Mouse (Mus musculus) forebrain, postnatal 0 days (tissue): ENCODE data around the gene Cops3. TPM values are rescaled to one million over a fixed set of nuclear protein-coding genes. Genes with fewer than 3 reads are reported as not detected.
"Not testable (repeated sequence)": the region's sequence is repeated elsewhere in the genome, so short reads cannot be mapped to it uniquely, and the experiment has no call there.

Experiments
- ATAC-seq: fragments of 200-750 bp; cut with Nextera tagmentation; 2 replicates; pipeline ENCODE4 v1.8.0; 2017; ENCODE audit warnings: mild to moderate bottlenecking, moderate library complexity
- DNase-seq: peaks from one replicate; pipeline ENCODE4 v3.0.0-alpha.2; 2015
- H3K27ac ChIP-seq: fragments of 300-500 bp; sonication (generic); 2 replicates; pipeline ENCODE4 v1.5.1; 2014; ENCODE audit warnings: low read depth, mild to moderate bottlenecking, antibody characterized with exemption, low read length, moderate library complexity, mixed read lengths
- H3K27me3 ChIP-seq: fragments of 300-500 bp; sonication (generic); 2 replicates; pipeline ENCODE4 v1.6.1; 2014; ENCODE audit warnings: mild to moderate bottlenecking, low read length, mixed read lengths; ENCODE audit not compliant: insufficient read depth
- H3K36me3 ChIP-seq: fragments of 300-500 bp; sonication (generic); 2 replicates; pipeline ENCODE4 v1.6.1; 2014; ENCODE audit warnings: mild to moderate bottlenecking, moderate library complexity; ENCODE audit not compliant: insufficient read depth
- H3K4me1 ChIP-seq: fragments of 300-500 bp; sonication (generic); 2 replicates; pipeline ENCODE4 v1.6.1; 2014; ENCODE audit warnings: antibody characterized with exemption; ENCODE audit not compliant: insufficient read depth
- H3K4me2 ChIP-seq: fragments of 300-500 bp; sonication (generic); 2 replicates; pipeline ENCODE4 v1.6.1; 2014; ENCODE audit warnings: low read depth, mild to moderate bottlenecking, moderate library complexity
- H3K4me3 ChIP-seq: fragments of 300-500 bp; sonication (generic); 2 replicates; pipeline ENCODE4 v1.5.1; 2014; ENCODE audit warnings: low read depth, low read length, mixed read lengths
- H3K9ac ChIP-seq: fragments of 300-500 bp; sonication (generic); 2 replicates; pipeline ENCODE4 v1.6.1; 2014; ENCODE audit warnings: mild to moderate bottlenecking
- H3K9me3 ChIP-seq: fragments of 300-500 bp; sonication (generic); 2 replicates; pipeline ENCODE4 v1.6.1; 2016; ENCODE audit warnings: low read length
- CTCF ChIP-seq: sonication (generic); IDR thresholded peaks from 2 replicates; pipeline ENCODE4 v1.5.1; 2016; ENCODE audit warnings: antibody characterized with exemption, control low read depth, low read depth
- WGBS: fragments of 180-500 bp; shearing (Covaris S2); extraction: QIAGEN DNeasy Blood & Tissue Kit; methylation state at CpG from one replicate; pipeline ENCODE4 v1.1.7; 2014; 5-methylcytosine and 5-hydroxymethylcytosine counted together
- polyA plus RNA-seq: library from polyadenylated mRNA; unstranded; fragments of >200 nt; fragmentation: Nextera tagmentation; extraction: Ambion mirVana; gene quantifications from 2 replicates; pipeline ENCODE4 v1.2.1, GENCODE M21; 2015
- total RNA-seq: library from RNA; depleted of rRNA; stranded (reverse); fragments of >200 nt; gene quantifications from 2 replicates; pipeline ENCODE4 v1.2.3, GENCODE M21; 2014

Cops3 gene
- total and polyA plus RNA-seq, 2 experiments from 2014 or later, result 132 to 158 TPM

DNA sequence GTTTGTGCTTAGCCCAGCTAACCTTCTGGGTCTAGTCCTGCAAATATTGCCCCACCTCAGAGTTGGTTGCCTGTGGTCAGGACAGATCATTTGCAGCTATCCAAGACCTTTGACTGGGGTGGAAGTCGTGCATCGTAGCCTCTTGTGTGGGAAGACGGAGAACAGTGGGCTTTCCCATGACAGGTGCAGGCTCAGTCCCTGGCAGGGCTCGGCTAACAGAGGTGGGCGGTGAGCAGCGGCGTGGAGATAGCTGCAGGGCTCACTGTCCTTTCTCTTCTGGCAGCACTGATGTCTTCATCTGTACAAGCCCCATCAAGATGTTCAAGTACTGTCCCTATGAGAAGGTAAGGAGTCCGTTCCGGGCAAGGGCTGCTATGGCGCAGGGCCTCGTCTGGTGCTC is 20.8 kb upstream of the Cops3 start:
- no peak overlapping the region for H3K4me2 ChIP-seq
- H3K4me3 ChIP-seq, result no peak overlapping the region
- ATAC-seq (no peak), DNase-seq (no peak)
- no peaks in the 10 kb centered on the region for H3K27me3 ChIP-seq
- H3K36me3 ChIP-seq, result no peaks in the 10 kb centered on the region; the same call in 1 of the 2 replicates
- H3K4me1 ChIP-seq, result no peaks in the 10 kb centered on the region
- TF ChIP-seq CTCF, result no peak
- H3K27ac ChIP-seq, result no peak overlapping the region
- H3K9ac ChIP-seq, result no peak overlapping the region
- H3K9me3 ChIP-seq, result no peaks in the 10 kb centered on the region
- 89% methylated on average over 11 of the region's 11 CpGs for WGBS

- 79% methylated on average over 3 of the region's 3 CpGs for WGBS
- no peak overlapping the region for H3K4me2 ChIP-seq
- H3K9ac ChIP-seq, result no peak overlapping the region
- H3K4me3 ChIP-seq, result no peak overlapping the region
- no peaks in the 10 kb centered on the region for H3K27me3 ChIP-seq
- no peaks in the 10 kb centered on the region for H3K9me3 ChIP-seq
- TF ChIP-seq CTCF, result no peak
- no peak for DNase-seq
- no peaks in the 10 kb centered on the region; the same call in 1 of the 2 replicates for H3K36me3 ChIP-seq
- H3K4me1 ChIP-seq, result no peaks in the 10 kb centered on the region
- no peak overlapping the region for H3K27ac ChIP-seq
- ATAC-seq, result no peak
These were observed 13.2 kb upstream of the Cops3 start for GRCm38 (mm10) chr11:59852865-59853264.

- Histone ChIP-seq H3K9me3 (no peaks in the 10 kb centered on the region), H3K4me3 (peak overlapping the region; percentile 68), H3K36me3 (no peaks in the 10 kb centered on the region), H3K9ac (peak overlapping the region; percentile 78), H3K27ac (peak overlapping the region; percentile 82), H3K4me1 (no peaks in the 10 kb centered on the region), H3K4me2 (peak overlapping the region; percentile 79), H3K27me3 (no peaks in the 10 kb centered on the region)
- DNase-seq (peak; percentile 81), ATAC-seq (peak; percentile 94)
- WGBS, result under 1% methylated on average over 67 of the region's 69 CpGs
- TF ChIP-seq CTCF, result peak; percentile 46
These were observed 8.6 kb upstream of the Cops3 start for GRCm38 (mm10) chr11:59847891-59848884.

- H3K4me3 ChIP-seq, result peak overlapping the region; percentile 68; the same call in 1 of the 2 replicates
- peak; percentile 74 for TF ChIP-seq CTCF
- peak overlapping the region; percentile 79 for H3K4me2 ChIP-seq
- no peaks in the 10 kb centered on the region for H3K36me3 ChIP-seq
- H3K27ac ChIP-seq, result no peak overlapping the region
- H3K4me1 ChIP-seq, result no peaks in the 10 kb centered on the region
- H3K9ac ChIP-seq, result peak overlapping the region; percentile 10; the same call in 1 of the 2 replicates
- H3K9me3 ChIP-seq, result no peaks in the 10 kb centered on the region
- H3K27me3 ChIP-seq, result no peaks in the 10 kb centered on the region
- ATAC-seq (peak; percentile 47), DNase-seq (peak; percentile 63)
- WGBS, result 7% methylated on average over 2 of the region's 2 CpGs
These were observed 7.5 kb upstream of the Cops3 start for GRCm38 (mm10) chr11:59847131-59847530.

DNA sequence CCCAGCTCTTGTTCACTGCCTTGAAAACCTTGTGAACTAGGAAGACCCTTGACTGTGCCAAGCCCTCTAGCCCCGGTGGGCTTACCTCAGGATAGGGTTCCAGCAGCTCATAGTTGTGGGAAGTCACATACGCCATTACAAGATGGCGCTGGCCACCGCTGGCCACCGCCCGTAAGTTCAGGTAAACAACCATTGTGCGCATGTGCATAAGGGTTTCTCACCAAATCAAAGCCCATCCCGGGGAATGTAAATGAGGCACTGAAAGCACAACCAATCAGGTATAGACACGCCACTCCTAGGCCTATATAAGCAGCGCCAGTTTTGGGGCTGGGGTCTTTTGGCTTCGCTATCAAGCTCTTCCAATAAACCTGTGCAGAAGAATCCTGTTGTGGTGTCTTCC is 6.7 kb upstream of the Cops3 start:
- no peak for TF ChIP-seq CTCF
- ATAC-seq (no peak), DNase-seq (no peak)

GRCm38 (mm10) chr11:59839008-59839458 is 605 bp downstream of the Cops3 start, which contains the start of gene Nt5m:
Gene Nt5m (plus strand): TSS chr11:59839447.
- Histone ChIP-seq H3K4me2 (peak within 1 kb of the TSS; percentile 66), H3K27me3 (no peaks in the 10 kb centered on the region), H3K4me1 (peaks cover 17% of the 10 kb centered on the region), H3K9me3 (no peaks in the 10 kb centered on the region), H3K9ac (peak within 1 kb of the TSS; percentile 95), H3K4me3 (peak within 1 kb of the TSS; percentile 100), H3K36me3 (peaks cover 18% of the 10 kb centered on the region), H3K27ac (peak within 1 kb of the TSS; percentile 99)
- no peak for TF ChIP-seq CTCF
- ATAC-seq, result peak; percentile 96
- peak; percentile 95 for DNase-seq
- 0% methylated on average over 23 of the region's 24 CpGs for WGBS

More for the DNA sequence above, 6.7 kb upstream of the Cops3 start:
- no peak overlapping the region for H3K9ac ChIP-seq
- no peaks in the 10 kb centered on the region for H3K36me3 ChIP-seq
- H3K27ac ChIP-seq, result no peak overlapping the region
- H3K4me1 ChIP-seq, result no peaks in the 10 kb centered on the region
- H3K4me3 ChIP-seq, result no peak overlapping the region
- no peaks in the 10 kb centered on the region for H3K27me3 ChIP-seq
- 94% methylated on average over 11 of the region's 11 CpGs for WGBS
- H3K4me2 ChIP-seq, result no peak overlapping the region
- no peaks in the 10 kb centered on the region for H3K9me3 ChIP-seq

- Histone ChIP-seq H3K36me3 (peaks cover 18% of the 10 kb centered on the region), H3K4me2 (peak overlapping the region; percentile 66), H3K4me1 (peaks cover 17% of the 10 kb centered on the region), H3K4me3 (peak overlapping the region; percentile 100), H3K27me3 (no peaks in the 10 kb centered on the region), H3K9ac (peak overlapping the region; percentile 95), H3K27ac (no peak overlapping the region), H3K9me3 (no peaks in the 10 kb centered on the region)
- no peak for TF ChIP-seq CTCF
- no peak for ATAC-seq
- DNase-seq, result no peak
- 54% methylated on average over 4 of the region's 4 CpGs for WGBS
These were observed 1.2 kb downstream of the Cops3 start for GRCm38 (mm10) chr11:59838426-59838825.

DNA sequence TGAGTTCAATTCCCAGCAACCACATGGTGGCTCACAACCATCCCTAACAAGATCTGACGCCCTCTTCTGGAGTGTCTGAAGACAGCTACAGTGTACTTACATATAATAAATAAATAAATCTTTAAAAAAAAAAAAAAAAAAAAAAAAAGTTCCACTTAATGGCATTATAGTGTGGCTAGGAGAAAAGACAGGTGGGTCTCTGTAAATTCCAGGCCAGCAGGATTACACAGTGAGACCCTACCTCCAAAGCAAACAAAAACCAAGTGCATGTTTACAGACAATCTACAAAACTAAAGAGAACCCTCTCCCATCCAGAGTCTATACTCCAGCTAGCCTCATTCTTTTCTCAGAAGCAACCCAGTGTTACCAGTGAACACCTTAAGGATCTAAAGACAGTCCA is 1.8 kb downstream of the Cops3 start:
- Histone ChIP-seq H3K4me2 (peak overlapping the region; percentile 66; the same call in 1 of the 2 replicates), H3K4me1 (peaks cover 17% of the 10 kb centered on the region), H3K36me3 (peaks cover 18% of the 10 kb centered on the region)
- not testable (repeated sequence) for ATAC-seq, H3K27ac ChIP-seq, H3K4me3 ChIP-seq, H3K9ac ChIP-seq, DNase-seq, H3K27me3 ChIP-seq, H3K9me3 ChIP-seq
- WGBS, result no CpG with 5 or more reads among the region's 1 CpGs
